Mouse (Mus musculus) liver, embryonic 12.5 days (tissue): ENCODE results near the gene Acp7. TPM values are rescaled to one million over a fixed set of nuclear protein-coding genes. Genes with fewer than 3 reads are reported as not detected.
"Not testable (repeated sequence)": the region's sequence is repeated elsewhere in the genome, so short reads cannot be mapped to it uniquely, and the experiment has no call there.

ENCODE experiments used
- ATAC-seq: fragments of 200-750 bp; cut with Nextera tagmentation; 2 replicates; pipeline ENCODE4 v1.8.0; 2017; ENCODE audit warnings: moderate number of reproducible peaks, mild to moderate bottlenecking, moderate library complexity
- H3K27ac ChIP-seq: fragments of 300-500 bp; sonication (generic); 2 replicates; pipeline ENCODE4 v1.5.1; 2016; ENCODE audit warnings: mild to moderate bottlenecking
- H3K27me3 ChIP-seq: fragments of 300-500 bp; sonication (generic); replicated peaks from 2 replicates; pipeline ENCODE4 v1.6.1; 2016; ENCODE audit warnings: mild to moderate bottlenecking, moderate library complexity
- H3K36me3 ChIP-seq: fragments of 300-500 bp; sonication (generic); 2 replicates; pipeline ENCODE4 v1.6.1; 2016; ENCODE audit warnings: mild to moderate bottlenecking, moderate library complexity
- H3K4me1 ChIP-seq: fragments of 300-500 bp; sonication (generic); 2 replicates; pipeline ENCODE4 v1.6.1; 2016
- H3K4me2 ChIP-seq: fragments of 300-500 bp; sonication (generic); 2 replicates; pipeline ENCODE4 v1.6.1; 2016; ENCODE audit warnings: mild to moderate bottlenecking, moderate library complexity
- H3K4me3 ChIP-seq: fragments of 300-500 bp; sonication (generic); 2 replicates; pipeline ENCODE4 v1.5.1; 2016; ENCODE audit warnings: mild to moderate bottlenecking, moderate library complexity
- H3K9ac ChIP-seq: fragments of 300-500 bp; sonication (generic); 2 replicates; pipeline ENCODE4 v1.6.1; 2016; ENCODE audit warnings: mild to moderate bottlenecking, moderate library complexity
- H3K9me3 ChIP-seq: fragments of 300-500 bp; sonication (generic); replicated peaks from 2 replicates; pipeline ENCODE4 v1.6.1; 2016; ENCODE audit warnings: mild to moderate bottlenecking, moderate library complexity
- WGBS: fragments of 180-500 bp; shearing (Covaris S2); methylation state at CpG from one replicate; pipeline ENCODE4 v1.1.7; 2016; ENCODE audit not compliant: insufficient replicate concordance; 5-methylcytosine and 5-hydroxymethylcytosine counted together
- polyA plus RNA-seq: library from polyadenylated mRNA; unstranded; fragments of >200 nt; fragmentation: Nextera tagmentation; extraction: Ambion mirVana; gene quantifications from 2 replicates; pipeline ENCODE4 v1.2.1, GENCODE M21; 2016

Gene Acp7
- polyA plus RNA-seq, 1 experiment from 2014 or later: not detected

DNA sequence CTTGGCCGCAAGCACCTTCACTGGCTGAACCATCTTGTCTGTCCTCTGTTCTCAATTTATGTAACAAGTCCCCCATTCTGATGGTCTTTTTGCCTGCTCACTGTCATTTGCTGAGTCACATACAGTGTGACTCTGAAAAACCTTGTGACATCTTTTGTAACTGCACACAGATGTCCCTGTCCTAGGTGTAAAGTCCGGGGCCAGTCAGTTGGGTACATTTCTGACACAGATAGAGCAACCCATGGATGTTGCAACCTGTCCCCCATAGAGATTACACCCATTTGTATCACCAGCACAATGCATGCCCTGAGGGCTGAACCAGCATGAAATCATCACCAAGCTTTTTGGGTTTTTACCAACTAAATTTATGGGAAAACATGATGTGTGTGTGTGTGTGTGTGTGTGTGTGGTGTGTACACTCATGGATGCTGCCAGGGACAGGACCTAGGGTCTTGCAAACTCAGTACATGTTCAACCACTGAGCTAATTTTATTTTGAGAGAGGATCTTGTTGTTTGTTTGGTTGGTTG lies 14.9 kb upstream of the Acp7 start:
- no peak for ATAC-seq

DNA sequence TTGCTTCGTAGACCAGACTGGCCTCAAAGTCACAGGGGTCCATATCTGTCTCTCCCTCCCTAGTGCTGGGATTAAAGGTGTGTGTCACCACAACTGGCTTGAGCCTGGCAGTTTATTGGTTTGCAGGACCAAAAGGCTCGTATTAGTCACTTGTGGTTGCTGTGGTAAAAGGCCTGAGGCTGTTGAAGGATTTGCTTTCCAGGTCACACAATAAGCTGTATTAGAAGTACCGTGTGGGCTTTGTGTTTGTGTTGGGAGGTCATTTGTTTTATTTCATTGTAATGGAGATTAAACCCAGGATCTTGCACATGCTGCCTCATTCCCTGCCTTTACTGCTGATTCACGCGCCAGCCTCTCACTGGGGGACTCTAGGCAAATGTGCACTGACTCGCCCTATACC lies 14.2 kb upstream of the Acp7 start:
- Histone ChIP-seq H3K9me3 (no peaks in the 10 kb centered on the region), H3K9ac (no peak overlapping the region), H3K27ac (no peak overlapping the region), H3K4me2 (no peak overlapping the region), H3K36me3 (no peaks in the 10 kb centered on the region), H3K4me3 (no peak overlapping the region), H3K27me3 (no peaks in the 10 kb centered on the region), H3K4me1 (no peaks in the 10 kb centered on the region)
- WGBS: 64% methylated on average over 6 of the region's 6 CpGs
- ATAC-seq: no peak

More for the DNA sequence above, 14.9 kb upstream of the Acp7 start:
- no peaks in the 10 kb centered on the region for H3K36me3 ChIP-seq
- H3K27ac ChIP-seq: no peak overlapping the region
- no peak overlapping the region for H3K4me2 ChIP-seq
- no peaks in the 10 kb centered on the region for H3K9me3 ChIP-seq
- no peaks in the 10 kb centered on the region for H3K27me3 ChIP-seq
- 65% methylated on average over 2 of the region's 2 CpGs for WGBS
- H3K4me3 ChIP-seq: no peak overlapping the region
- no peaks in the 10 kb centered on the region for H3K4me1 ChIP-seq
- no peak overlapping the region for H3K9ac ChIP-seq

DNA sequence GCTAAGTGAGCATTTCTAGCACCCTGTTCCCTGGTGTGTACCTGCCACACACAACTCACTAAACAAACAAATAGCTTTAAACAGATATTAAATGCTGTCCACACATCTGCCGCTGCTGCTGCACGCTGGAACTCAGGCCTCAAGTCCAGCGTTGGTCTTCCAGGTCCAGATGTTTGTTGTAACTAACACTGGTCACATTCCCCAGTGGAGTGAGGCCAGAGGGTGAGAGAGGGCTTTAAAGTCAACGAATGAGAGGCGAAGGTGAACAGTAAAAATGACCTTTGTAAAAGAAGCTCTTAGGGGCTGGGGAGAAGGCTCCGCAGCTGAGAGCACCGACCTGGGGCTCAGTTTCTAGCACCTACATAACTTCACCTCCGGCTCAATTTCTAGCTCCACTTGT lies 10.4 kb upstream of the Acp7 start:
- Histone ChIP-seq H3K27me3 (no peaks in the 10 kb centered on the region; the same call in 1 of the 2 replicates), H3K9ac (no peak overlapping the region), H3K36me3 (no peaks in the 10 kb centered on the region), H3K4me1 (no peaks in the 10 kb centered on the region), H3K4me2 (no peak overlapping the region), H3K27ac (no peak overlapping the region), H3K4me3 (no peak overlapping the region), H3K9me3 (no peaks in the 10 kb centered on the region)
- WGBS: 67% methylated on average over 8 of the region's 8 CpGs
- no peak for ATAC-seq

DNA sequence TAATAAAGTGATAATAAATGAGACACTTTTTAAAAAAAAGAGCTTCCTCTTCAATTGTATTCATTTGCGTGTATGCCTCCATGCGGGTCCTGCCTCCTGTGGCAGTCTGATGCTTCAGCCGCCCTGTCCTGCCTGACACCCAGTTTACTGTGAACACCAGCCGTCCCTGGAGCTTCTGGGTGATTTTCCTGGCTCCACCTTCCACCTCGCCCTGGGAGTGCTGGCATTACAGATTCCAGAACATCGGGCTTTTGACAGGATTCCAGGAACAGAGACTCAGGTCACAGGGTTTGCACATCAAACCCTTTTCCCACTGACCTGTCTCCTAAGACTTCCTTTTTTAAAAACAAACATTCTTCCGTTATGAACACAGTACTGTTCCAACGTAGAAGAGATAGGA lies 6.4 kb upstream of the Acp7 start:
- H3K36me3 ChIP-seq: no peaks in the 10 kb centered on the region
- H3K4me2 ChIP-seq: no peak overlapping the region
- H3K27ac ChIP-seq: no peak overlapping the region
- no peaks in the 10 kb centered on the region for H3K4me1 ChIP-seq
- WGBS: 11% methylated on average over 8 of the region's 8 CpGs
- no peaks in the 10 kb centered on the region for H3K9me3 ChIP-seq
- ATAC-seq: no peak
- H3K9ac ChIP-seq: no peak overlapping the region
- no peak overlapping the region for H3K4me3 ChIP-seq
- peaks cover 5% of the 10 kb centered on the region for H3K27me3 ChIP-seq

DNA sequence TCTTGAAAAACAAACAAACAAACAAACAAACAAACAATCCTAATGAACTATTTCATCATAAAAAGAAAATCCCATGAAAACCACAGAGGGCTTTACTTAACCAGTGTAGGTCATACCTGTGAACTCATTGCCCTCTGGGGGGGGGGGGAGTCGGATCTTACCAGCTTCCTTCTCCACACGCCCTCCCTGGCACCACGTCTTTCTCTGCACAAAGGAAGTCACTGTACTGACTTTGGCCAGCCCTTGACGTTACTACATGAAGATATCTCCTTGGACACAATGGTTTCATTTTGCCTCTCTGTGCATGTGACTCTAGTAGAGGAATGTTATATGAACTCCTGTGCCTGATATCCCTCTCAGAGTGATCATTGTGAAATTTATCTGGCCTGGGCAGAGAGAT lies 3.0 kb upstream of the Acp7 start:
- Histone ChIP-seq H3K9ac (no peak overlapping the region), H3K4me2 (no peak overlapping the region), H3K36me3 (no peaks in the 10 kb centered on the region), H3K4me3 (no peak overlapping the region), H3K9me3 (no peaks in the 10 kb centered on the region), H3K27me3 (peaks cover 37% of the 10 kb centered on the region), H3K4me1 (no peaks in the 10 kb centered on the region), H3K27ac (no peak overlapping the region)
- no peak for ATAC-seq
- WGBS: 42% methylated on average over 4 of the region's 4 CpGs

DNA sequence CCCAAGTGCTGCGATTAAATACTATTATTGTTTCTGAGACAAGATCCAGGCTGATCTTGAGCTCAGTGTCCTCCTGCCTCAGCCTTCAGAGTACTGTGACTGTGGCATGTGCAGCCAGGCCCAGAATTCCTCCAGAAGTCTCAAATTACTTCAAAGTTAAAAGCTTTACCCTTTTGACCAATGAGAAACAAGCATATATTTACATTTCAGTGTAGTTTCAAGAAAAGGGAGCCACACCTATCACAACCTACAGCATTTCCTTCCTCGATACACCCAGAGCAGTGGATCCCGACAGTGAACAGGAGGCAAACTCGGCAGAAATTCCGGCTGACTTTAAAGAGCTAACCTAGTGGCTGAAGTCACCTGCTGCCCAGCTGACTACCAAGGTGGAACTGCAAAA lies 6.3 kb downstream of the Acp7 start:
- H3K27me3 ChIP-seq: peaks cover 22% of the 10 kb centered on the region
- ATAC-seq: no peak
- H3K27ac ChIP-seq: no peak overlapping the region
- H3K4me2 ChIP-seq: no peak overlapping the region
- H3K4me1 ChIP-seq: no peaks in the 10 kb centered on the region
- H3K9me3 ChIP-seq: no peaks in the 10 kb centered on the region
- H3K9ac ChIP-seq: no peak overlapping the region
- H3K4me3 ChIP-seq: no peak overlapping the region
- WGBS: 57% methylated on average over 5 of the region's 5 CpGs
- H3K36me3 ChIP-seq: no peaks in the 10 kb centered on the region

DNA sequence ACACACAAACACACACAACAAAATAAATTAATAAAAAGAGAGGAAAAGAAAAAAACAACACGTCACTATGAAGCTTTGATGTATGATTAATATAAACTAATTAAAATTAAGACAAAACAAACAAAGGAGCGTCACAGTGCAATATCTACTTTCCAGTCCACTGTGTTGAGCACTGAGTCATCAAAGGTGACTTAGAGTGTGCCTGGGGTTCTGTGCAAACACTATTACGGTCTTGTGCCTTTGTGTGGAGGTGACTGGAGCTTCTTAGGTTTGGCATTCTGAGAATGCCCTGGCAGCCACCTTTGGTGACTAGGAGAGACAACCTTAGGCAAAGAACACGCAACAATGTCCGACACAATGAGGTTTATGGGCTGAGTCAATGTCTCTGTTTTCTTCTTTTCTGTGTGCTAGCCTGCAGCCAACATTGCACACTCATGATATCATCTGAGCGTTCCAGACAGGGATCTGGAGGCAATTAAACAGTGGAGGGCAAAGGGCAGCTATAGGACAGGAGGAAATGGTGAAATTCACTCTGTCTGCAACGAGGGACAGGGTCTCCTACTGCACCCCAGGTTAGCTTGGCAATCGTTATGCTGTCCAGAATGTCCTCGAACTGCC lies 11.9 kb downstream of the Acp7 start:
- Histone ChIP-seq H3K9ac (no peak overlapping the region), H3K4me2 (no peak overlapping the region), H3K36me3 (no peaks in the 10 kb centered on the region), H3K27me3 (0 out of 2 replicates have a peak, but pooled peaks cover 5% of the 10 kb centered on the region), H3K9me3 (no peaks in the 10 kb centered on the region), H3K27ac (no peak overlapping the region), H3K4me3 (no peak overlapping the region), H3K4me1 (no peaks in the 10 kb centered on the region)
- no peak for ATAC-seq
- 53% methylated on average over 9 of the region's 9 CpGs for WGBS

DNA sequence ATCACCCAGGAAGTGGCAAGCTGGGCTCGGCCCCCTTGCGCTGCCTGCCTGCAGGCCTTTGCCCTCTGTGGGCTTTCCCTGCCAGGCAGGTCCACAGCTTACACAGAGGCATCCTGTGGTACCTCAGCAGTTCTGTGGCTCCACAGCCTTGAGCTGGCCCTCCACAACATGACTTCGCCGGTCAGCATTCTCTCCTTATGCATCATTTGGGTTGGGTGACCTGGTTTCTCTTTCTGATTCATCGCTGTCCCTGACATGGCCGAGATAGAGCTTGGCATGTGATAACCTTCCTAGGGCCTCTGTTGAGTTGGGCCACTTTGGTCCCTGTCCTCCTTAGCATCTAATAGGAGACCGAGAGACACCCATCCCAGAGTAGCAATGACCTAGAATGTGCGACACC lies 25.2 kb downstream of the Acp7 start:
- Histone ChIP-seq H3K4me3 (no peak overlapping the region), H3K36me3 (no peaks in the 10 kb centered on the region), H3K4me2 (no peak overlapping the region), H3K27ac (no peak overlapping the region), H3K27me3 (no peaks in the 10 kb centered on the region), H3K9me3 (no peaks in the 10 kb centered on the region), H3K9ac (no peak overlapping the region), H3K4me1 (no peaks in the 10 kb centered on the region)
- ATAC-seq: no peak
- 72% methylated on average over 8 of the region's 8 CpGs for WGBS

DNA sequence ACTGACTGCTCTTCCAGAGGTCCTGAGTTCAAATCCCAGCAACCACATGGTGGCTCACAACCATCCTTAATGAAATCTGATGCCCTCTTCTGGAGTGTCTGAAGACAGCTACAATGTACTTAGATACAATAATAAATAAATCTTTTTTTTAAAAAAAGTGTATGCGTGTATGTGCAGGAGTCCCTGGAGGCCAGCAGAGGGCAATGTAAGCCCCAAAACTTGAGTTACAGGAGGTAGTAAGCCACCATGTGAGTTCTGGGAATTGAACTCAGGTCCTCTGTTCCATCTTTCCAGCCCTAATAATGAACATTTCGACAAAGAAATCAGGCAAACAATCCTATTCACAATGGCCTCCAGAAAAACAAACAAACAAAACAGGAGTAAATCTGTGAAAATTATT lies 27.3 kb downstream of the Acp7 start:
- H3K4me1 ChIP-seq, H3K9me3 ChIP-seq, H3K4me3 ChIP-seq, H3K27ac ChIP-seq, H3K9ac ChIP-seq, H3K4me2 ChIP-seq, H3K36me3 ChIP-seq, H3K27me3 ChIP-seq, ATAC-seq: not testable (repeated sequence)
- 73% methylated on average over 2 of the region's 2 CpGs for WGBS

DNA sequence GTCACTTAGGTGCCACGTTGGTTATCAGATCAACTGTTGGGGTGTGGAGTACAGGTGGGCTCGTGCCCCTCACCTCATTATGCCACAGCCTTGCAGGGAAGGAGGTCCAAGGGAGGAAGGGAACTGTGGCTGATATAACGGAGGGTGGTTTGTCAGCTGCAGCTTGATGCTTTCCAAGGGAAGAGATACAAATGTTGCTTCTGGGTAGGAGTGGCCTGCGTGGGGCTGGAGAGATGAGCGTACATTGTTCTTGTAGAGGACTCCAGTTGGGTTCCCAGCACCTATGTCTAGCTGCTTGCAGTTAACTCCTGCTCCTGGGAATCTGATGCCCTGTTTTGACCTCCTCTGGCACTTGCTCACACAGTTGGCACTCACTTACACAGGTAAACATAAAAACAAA lies 28.0 kb downstream of the Acp7 start:
- Histone ChIP-seq H3K27me3 (no peaks in the 10 kb centered on the region), H3K36me3 (no peaks in the 10 kb centered on the region), H3K4me2 (no peak overlapping the region), H3K9ac (no peak overlapping the region), H3K27ac (no peak overlapping the region), H3K9me3 (no peaks in the 10 kb centered on the region), H3K4me3 (no peak overlapping the region), H3K4me1 (peaks cover 7% of the 10 kb centered on the region; the same call in 1 of the 2 replicates)
- no peak for ATAC-seq
- 61% methylated on average over 5 of the region's 5 CpGs for WGBS

DNA sequence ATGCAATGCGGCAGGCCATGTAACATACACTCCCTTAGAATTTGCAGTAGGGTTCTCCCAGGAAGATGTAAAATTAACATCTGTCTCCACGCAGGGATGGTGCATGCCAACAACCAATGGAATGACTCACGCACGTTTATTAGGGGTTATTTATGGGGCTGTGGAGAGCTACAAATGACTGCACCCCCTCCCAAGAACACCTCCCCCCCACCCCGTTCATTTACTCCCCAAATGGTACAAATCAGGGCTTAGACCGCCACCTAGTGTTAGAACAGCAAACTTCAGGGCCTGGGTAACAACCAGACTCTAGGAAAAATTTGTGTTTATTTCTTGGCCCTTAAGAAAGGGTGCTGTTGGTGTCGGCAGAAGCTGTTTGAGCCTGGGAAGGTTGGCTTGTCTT lies 29.5 kb downstream of the Acp7 start:
- no peak overlapping the region for H3K4me2 ChIP-seq
- H3K27ac ChIP-seq: no peak overlapping the region

DNA sequence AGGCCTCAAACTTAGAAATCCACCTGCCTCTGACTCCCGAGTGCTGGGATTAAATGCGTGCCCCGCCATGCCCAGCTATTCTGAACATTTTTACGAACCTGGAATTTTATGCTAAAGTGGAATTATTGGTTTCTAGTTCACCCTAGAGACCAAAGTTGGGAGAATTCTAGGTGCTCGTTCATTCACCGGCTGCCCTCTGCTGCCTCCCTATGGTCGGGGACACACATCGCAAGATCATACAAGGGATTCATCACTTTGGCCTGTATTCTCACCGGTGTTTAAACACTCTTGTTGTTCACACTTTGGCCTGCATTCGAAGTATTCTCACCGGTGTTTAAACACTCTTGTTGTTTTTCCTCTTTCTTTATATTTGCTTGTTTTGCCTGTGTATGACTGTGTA lies 30.1 kb downstream of the Acp7 start:
- Histone ChIP-seq H3K27ac (no peak overlapping the region), H3K4me3 (no peak overlapping the region), H3K4me1 (peaks cover 24% of the 10 kb centered on the region), H3K27me3 (no peaks in the 10 kb centered on the region), H3K36me3 (no peaks in the 10 kb centered on the region), H3K9me3 (no peaks in the 10 kb centered on the region), H3K9ac (no peak overlapping the region; the same call in 1 of the 2 replicates), H3K4me2 (no peak overlapping the region)
- 7% methylated on average over 11 of the region's 11 CpGs for WGBS
- no peak for ATAC-seq

More for the DNA sequence above, 29.5 kb downstream of the Acp7 start:
- Histone ChIP-seq H3K9me3 (no peaks in the 10 kb centered on the region), H3K4me3 (no peak overlapping the region), H3K9ac (no peak overlapping the region), H3K36me3 (no peaks in the 10 kb centered on the region), H3K4me1 (peaks cover 17% of the 10 kb centered on the region), H3K27me3 (no peaks in the 10 kb centered on the region)
- 28% methylated on average over 7 of the region's 7 CpGs for WGBS
- no peak for ATAC-seq

DNA sequence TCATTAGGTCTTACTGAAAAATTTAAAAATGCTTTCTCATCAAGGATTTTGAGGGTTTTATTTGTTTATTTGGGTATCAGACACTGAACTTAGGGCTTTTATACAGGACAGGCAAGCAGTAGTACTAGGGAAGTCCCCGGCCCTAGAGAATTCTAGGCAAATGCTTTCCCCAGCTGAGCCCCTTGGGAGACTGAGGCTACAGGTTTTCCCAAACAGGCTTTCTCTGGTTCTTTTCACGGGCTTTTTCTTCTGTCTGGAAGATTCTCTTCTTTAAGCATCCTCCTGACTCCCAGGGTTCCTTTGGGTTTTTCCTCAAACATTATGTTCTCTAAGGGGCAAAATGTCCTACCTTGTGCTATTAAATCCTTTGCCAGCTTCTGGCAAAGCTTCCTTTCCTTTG lies 32.2 kb downstream of the Acp7 start:
- no peak overlapping the region for H3K27ac ChIP-seq
- no peak for ATAC-seq
- no peaks in the 10 kb centered on the region for H3K27me3 ChIP-seq
- no peak overlapping the region for H3K9ac ChIP-seq
- peaks cover 44% of the 10 kb centered on the region for H3K4me1 ChIP-seq
- peaks cover 13% of the 10 kb centered on the region for H3K36me3 ChIP-seq
- WGBS: 64% methylated on average over 2 of the region's 2 CpGs
- H3K4me3 ChIP-seq: no peak overlapping the region
- H3K4me2 ChIP-seq: peak overlapping the region; percentile 81; the same call in 1 of the 2 replicates
- no peaks in the 10 kb centered on the region for H3K9me3 ChIP-seq
